Mouse (Mus musculus) erythroblast, adult 5-6 weeks (primary cell): ENCODE measurements around the gene Olfr1256. TPM values are rescaled to one million over a fixed set of nuclear protein-coding genes. Genes with fewer than 3 reads are reported as not detected.

Source experiments
- ATAC-seq: replicated peaks from 2 replicates; pipeline ENCODE4 v1.8.0; 2016; ENCODE audit warnings: moderate number of reproducible peaks, mild to moderate bottlenecking, moderate TSS enrichment, inconsistent platforms; ENCODE audit not compliant: poor library complexity, low FRiP score, severe bottlenecking
- total RNA-seq, 2 experiments: library from RNA; stranded (forward) in 1 of 2; stranded (reverse) in 1 of 2; fragments of 150-400 nt in 1 of 2; fragments of 200-764, 138-1000 nt in 1 of 2; gene quantifications; 2 replicates each; pipeline versions ENCODE4 v1.2.3 to v1.2.4; 2015 to 2017; ENCODE audit warnings: low replicate concordance in 2 of 2

Olfr1256 gene
- total RNA-seq (2015; ENCODE audit: low replicate concordance) (not detected in 2 replicates), total RNA-seq (2017; ENCODE audit: low replicate concordance) (not detected in 2 replicates)

DNA sequence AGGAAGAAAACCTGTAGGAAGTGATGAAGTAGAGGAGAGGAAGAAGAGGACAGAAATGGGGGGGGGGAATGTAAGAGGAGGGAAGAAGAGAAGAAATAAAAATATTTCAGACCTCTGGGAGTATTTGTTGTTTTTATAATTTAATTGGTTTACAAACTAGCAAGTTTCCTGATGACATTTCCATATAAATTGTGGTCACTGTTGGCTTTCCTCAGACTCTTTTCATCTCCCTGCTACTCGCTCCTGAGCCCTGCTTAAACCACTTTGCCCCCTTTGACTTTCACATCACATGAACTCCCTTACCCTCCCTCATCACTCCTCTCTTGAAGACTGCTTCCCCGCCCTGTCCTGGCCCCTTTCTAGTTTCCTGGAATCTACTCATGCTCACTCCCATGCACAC lies at the start of gene Olfr1256:
Olfr1256 (minus strand) TSS at position 101 of the 400 bp plus-strand sequence.
- no peak for ATAC-seq

DNA sequence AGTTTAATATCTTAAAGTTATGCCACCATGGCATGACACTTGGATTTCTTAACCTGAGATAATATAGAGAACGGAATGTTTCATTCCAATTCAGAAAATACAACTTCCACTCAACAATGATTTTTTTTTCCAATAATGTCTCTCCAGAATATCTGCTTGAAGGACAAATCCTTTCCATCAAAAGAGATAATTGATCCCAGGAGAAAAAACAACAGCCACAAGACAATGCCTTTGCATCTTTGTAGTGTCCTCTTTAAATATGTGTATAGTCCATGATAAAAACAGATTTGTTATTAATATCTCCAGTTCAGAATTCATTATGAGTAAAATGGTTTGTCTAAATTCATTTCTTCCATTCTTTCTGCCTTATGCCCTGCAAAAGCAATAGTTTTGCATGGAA lies 36.8 kb upstream of the Olfr1256 start, which contains the start of gene Olfr1257:
Olfr1257 (plus strand) TSS at position 301 of the 400 bp plus-strand sequence.
- ATAC-seq = no peak

DNA sequence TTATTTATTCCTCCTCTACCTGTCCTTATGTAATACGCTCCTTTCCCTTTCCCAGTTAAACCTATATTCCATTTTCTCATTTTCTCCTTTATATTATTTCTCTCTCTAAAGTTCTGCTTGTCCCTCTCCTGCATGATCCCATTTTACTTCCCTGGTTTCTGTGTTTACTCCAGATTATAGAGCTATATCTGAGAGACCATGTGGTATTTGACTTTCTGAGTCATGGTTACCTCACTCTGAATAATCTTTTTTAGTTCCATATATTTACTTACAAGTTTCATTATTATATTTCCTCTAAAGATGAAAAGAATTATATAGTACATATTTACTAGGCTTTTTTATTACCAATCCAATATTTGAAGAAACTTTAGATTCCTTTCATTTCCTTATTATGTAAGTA lies 7.9 kb upstream of the Olfr1256 start:
- no peak for ATAC-seq

DNA sequence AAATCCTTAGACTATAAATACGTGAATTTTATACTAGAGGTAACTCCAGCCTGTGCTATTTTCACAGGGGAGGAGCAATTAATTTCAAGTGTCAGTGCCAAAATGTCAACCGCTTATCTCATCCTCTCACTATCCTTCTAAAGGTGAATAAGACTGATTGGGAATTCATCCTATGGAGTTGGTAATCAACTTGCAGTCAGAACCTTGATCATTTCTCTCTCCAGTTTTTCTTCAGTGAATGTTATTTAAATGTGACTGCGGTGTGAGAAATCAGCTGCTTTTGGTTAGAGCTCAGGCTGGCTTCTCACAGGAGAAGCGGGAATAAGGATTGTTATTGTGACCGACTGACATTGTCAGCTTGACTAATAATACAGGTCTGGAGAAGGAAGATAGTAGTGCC lies 6.8 kb upstream of the Olfr1256 start, which contains the start of gene Olfr48:
Olfr48 (minus strand) TSS at position 101 of the 400 bp plus-strand sequence.
- ATAC-seq = no peak

DNA sequence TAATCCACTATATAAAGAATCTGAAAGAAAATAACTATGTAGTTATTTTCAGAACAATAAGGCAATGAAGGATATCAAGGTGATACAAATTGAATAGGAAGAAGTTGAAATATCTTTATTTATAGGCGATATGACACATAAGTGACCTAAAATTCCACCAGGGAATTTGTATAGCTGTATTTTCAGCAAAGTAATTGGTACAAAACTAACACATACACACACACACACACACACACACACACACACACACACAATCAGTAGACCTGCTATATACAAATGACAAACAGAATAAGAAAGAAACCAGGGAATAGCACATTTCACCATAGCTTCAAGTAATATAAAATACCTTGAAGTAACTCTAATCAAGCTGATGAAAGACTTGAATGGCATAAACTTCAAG lies 21.1 kb downstream of the Olfr1256 start:
- no peak for ATAC-seq

DNA sequence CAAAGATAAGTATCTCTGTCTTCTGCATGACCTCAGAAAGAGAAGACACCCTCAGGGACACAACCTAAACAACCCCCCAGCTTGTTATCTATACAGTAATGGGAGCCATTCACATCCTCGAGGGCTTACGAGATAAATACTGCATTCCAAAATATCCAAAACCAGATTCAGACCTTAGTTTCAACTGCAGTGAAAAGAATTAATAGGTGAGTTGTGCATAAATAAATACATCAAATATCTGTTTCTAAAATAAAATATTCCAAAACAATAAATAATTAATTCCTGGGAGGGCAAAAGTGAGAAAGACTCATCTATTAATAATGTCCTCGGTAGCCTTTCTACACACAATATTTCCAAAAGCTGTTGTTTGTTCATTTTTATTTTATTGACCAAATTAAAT lies 29.6 kb downstream of the Olfr1256 start, which contains the start of gene Olfr1255:
Olfr1255 (plus strand) TSS at position 301 of the 400 bp plus-strand sequence.
- ATAC-seq = no peak

DNA sequence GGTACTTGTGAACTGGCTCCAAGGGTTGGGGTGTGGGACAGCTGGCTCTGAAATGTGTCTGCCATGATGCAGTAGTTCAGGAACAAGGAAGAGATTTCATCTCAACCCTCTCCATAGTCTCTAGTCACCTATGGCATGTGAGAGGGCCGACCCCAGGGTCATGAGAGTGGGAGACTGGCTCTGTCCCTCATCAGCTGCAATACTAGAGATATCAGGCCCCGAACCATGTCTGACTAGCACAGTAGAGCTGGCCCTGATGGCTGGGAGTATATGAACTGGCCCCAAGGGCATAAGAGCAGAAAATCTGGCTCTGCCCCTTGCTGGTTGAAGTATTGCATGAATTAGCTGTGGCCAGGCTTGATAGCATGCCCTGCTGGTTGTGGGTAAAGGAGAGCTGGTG lies 30.6 kb downstream of the Olfr1256 start:
- ATAC-seq = no peak

DNA sequence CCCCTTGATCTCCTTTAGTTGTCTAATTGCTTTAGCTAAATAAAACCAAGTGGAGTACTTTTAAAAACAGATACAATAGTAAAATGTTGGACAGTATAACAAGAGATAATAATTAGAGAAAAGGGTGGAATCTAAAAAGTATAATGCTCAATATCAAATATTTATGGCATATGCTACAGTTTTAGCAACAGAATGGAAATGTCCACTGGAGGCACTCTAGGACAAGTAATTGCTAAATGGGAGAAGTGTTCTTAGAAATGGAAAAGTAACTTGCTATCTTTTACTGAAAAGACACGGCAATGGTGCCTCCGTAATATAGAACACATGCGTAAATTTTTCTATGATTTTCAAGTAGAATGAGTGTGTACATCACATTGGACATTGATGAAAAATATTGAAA lies 41.8 kb downstream of the Olfr1256 start:
- ATAC-seq = no peak

DNA sequence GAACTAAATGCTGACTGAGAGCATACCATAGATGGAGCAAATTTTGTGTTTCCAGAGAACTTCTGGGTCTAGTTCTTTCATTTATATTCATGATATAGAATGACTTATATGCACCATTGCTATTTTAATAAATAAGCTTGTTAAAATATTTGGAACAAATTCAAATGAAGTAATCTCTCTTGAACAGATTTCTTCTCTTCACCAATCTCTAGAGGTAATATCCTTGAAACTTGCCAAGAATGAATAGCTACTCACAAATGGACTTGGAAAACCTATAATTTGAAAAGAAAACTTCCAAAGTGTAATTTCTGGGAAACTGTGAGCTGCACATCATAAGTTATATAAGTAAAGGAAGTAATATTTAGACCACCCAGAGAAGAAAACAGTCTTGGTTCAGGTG lies 47.8 kb downstream of the Olfr1256 start, which contains the start of gene Olfr1254:
Olfr1254 (minus strand) TSS at position 101 of the 400 bp plus-strand sequence.
- no peak for ATAC-seq

Other genes with a start within 250 kb of the Olfr1256 start
- not detected in 2 replicates for gene Olfr1246, start 248.4 kb downstream of the Olfr1256 start, total RNA-seq (2015; ENCODE audit: low replicate concordance)
- not detected in 2 replicates for gene Olfr1246, start 248.4 kb downstream of the Olfr1256 start, total RNA-seq (2017; ENCODE audit: low replicate concordance)
- gene Olfr1247, start 227.4 kb downstream of the Olfr1256 start, total RNA-seq (2015; ENCODE audit: low replicate concordance) = not detected in 2 replicates
- gene Olfr1247, start 227.4 kb downstream of the Olfr1256 start, total RNA-seq (2017; ENCODE audit: low replicate concordance) = not detected in 2 replicates
- not detected in 2 replicates for gene Olfr1248, start 223.3 kb downstream of the Olfr1256 start, total RNA-seq (2015; ENCODE audit: low replicate concordance)
- gene Olfr1248, start 223.3 kb downstream of the Olfr1256 start, total RNA-seq (2017; ENCODE audit: low replicate concordance) = not detected in 2 replicates
- not detected in 2 replicates for gene Olfr1249, start 206.6 kb downstream of the Olfr1256 start, total RNA-seq (2015; ENCODE audit: low replicate concordance)
- not detected in 2 replicates for gene Olfr1249, start 206.6 kb downstream of the Olfr1256 start, total RNA-seq (2017; ENCODE audit: low replicate concordance)
- not detected in 2 replicates for gene Olfr1250, start 180.1 kb downstream of the Olfr1256 start, total RNA-seq (2015; ENCODE audit: low replicate concordance)
- not detected in 2 replicates for gene Olfr1250, start 180.1 kb downstream of the Olfr1256 start, total RNA-seq (2017; ENCODE audit: low replicate concordance)
- gene Olfr1251, start 169.6 kb downstream of the Olfr1256 start, total RNA-seq (2015; ENCODE audit: low replicate concordance) = not detected in 2 replicates
- not detected in 2 replicates for gene Olfr1251, start 169.6 kb downstream of the Olfr1256 start, total RNA-seq (2017; ENCODE audit: low replicate concordance)
- gene Olfr1252, start 116.5 kb downstream of the Olfr1256 start, total RNA-seq (2015; ENCODE audit: low replicate concordance) = not detected in 2 replicates
- not detected in 2 replicates for gene Olfr1252, start 116.5 kb downstream of the Olfr1256 start, total RNA-seq (2017; ENCODE audit: low replicate concordance)
- gene Olfr1253, start 84.5 kb downstream of the Olfr1256 start, total RNA-seq (2015; ENCODE audit: low replicate concordance) = not detected in 2 replicates
- gene Olfr1253, start 84.5 kb downstream of the Olfr1256 start, total RNA-seq (2017; ENCODE audit: low replicate concordance) = 0.42 TPM in 1 of 2 replicates, not detected in the other
- not detected in 2 replicates for gene Olfr1254, start 47.9 kb downstream of the Olfr1256 start, total RNA-seq (2015; ENCODE audit: low replicate concordance)
- not detected in 2 replicates for gene Olfr1254, start 47.9 kb downstream of the Olfr1256 start, total RNA-seq (2017; ENCODE audit: low replicate concordance)
- gene Olfr1255, start 29.5 kb downstream of the Olfr1256 start, total RNA-seq (2015; ENCODE audit: low replicate concordance) = not detected in 2 replicates
- gene Olfr1255, start 29.5 kb downstream of the Olfr1256 start, total RNA-seq (2017; ENCODE audit: low replicate concordance) = not detected in 2 replicates
- not detected in 2 replicates for gene Olfr48, start 6.7 kb upstream of the Olfr1256 start, total RNA-seq (2015; ENCODE audit: low replicate concordance)
- not detected in 2 replicates for gene Olfr48, start 6.7 kb upstream of the Olfr1256 start, total RNA-seq (2017; ENCODE audit: low replicate concordance)
- gene Olfr1257, start 36.9 kb upstream of the Olfr1256 start, total RNA-seq (2015; ENCODE audit: low replicate concordance) = not detected in 2 replicates
- not detected in 2 replicates for gene Olfr1257, start 36.9 kb upstream of the Olfr1256 start, total RNA-seq (2017; ENCODE audit: low replicate concordance)
- gene Olfr1258, start 85.8 kb upstream of the Olfr1256 start, total RNA-seq (2015; ENCODE audit: low replicate concordance) = not detected in 2 replicates
- gene Olfr1258, start 85.8 kb upstream of the Olfr1256 start, total RNA-seq (2017; ENCODE audit: low replicate concordance) = not detected in 2 replicates
- not detected in 2 replicates for gene Olfr1259, start 107.1 kb upstream of the Olfr1256 start, total RNA-seq (2015; ENCODE audit: low replicate concordance)
- 0.56 TPM in 1 of 2 replicates, not detected in the other for gene Olfr1259, start 107.1 kb upstream of the Olfr1256 start, total RNA-seq (2017; ENCODE audit: low replicate concordance)
- gene Olfr1260, start 132.8 kb upstream of the Olfr1256 start, total RNA-seq (2015; ENCODE audit: low replicate concordance) = not detected in 2 replicates
- not detected in 2 replicates for gene Olfr1260, start 132.8 kb upstream of the Olfr1256 start, total RNA-seq (2017; ENCODE audit: low replicate concordance)
- gene Olfr1261, start 149.7 kb upstream of the Olfr1256 start, total RNA-seq (2015; ENCODE audit: low replicate concordance) = not detected in 2 replicates
- gene Olfr1261, start 149.7 kb upstream of the Olfr1256 start, total RNA-seq (2017; ENCODE audit: low replicate concordance) = 0.28 TPM in 1 of 2 replicates, not detected in the other
- gene Olfr1262, start 158.6 kb upstream of the Olfr1256 start, total RNA-seq (2015; ENCODE audit: low replicate concordance) = not detected in 2 replicates
- gene Olfr1262, start 158.6 kb upstream of the Olfr1256 start, total RNA-seq (2017; ENCODE audit: low replicate concordance) = not detected in 2 replicates
- not detected in 2 replicates for gene Olfr1263, start 170.6 kb upstream of the Olfr1256 start, total RNA-seq (2015; ENCODE audit: low replicate concordance)
- gene Olfr1263, start 170.6 kb upstream of the Olfr1256 start, total RNA-seq (2017; ENCODE audit: low replicate concordance) = not detected in 2 replicates
- not detected in 2 replicates for gene Olfr1264, start 184.0 kb upstream of the Olfr1256 start, total RNA-seq (2015; ENCODE audit: low replicate concordance)
- gene Olfr1264, start 184.0 kb upstream of the Olfr1256 start, total RNA-seq (2017; ENCODE audit: low replicate concordance) = not detected in 2 replicates
- not detected in 2 replicates for gene Olfr1265, start 193.8 kb upstream of the Olfr1256 start, total RNA-seq (2015; ENCODE audit: low replicate concordance)
- gene Olfr1265, start 193.8 kb upstream of the Olfr1256 start, total RNA-seq (2017; ENCODE audit: low replicate concordance) = not detected in 2 replicates
- gene Olfr140, start 222.0 kb upstream of the Olfr1256 start, total RNA-seq (2015; ENCODE audit: low replicate concordance) = not detected in 2 replicates
- not detected in 2 replicates for gene Olfr140, start 222.0 kb upstream of the Olfr1256 start, total RNA-seq (2017; ENCODE audit: low replicate concordance)